Mouse (Mus musculus): ENCODE results near the gene Slc6a16. TPM values are rescaled to one million over a fixed set of nuclear protein-coding genes. Genes with fewer than 3 reads are reported as not detected.

Slc6a16 gene
- polyA plus RNA-seq, 1 experiment from 2014 or later: not detected

DNA sequence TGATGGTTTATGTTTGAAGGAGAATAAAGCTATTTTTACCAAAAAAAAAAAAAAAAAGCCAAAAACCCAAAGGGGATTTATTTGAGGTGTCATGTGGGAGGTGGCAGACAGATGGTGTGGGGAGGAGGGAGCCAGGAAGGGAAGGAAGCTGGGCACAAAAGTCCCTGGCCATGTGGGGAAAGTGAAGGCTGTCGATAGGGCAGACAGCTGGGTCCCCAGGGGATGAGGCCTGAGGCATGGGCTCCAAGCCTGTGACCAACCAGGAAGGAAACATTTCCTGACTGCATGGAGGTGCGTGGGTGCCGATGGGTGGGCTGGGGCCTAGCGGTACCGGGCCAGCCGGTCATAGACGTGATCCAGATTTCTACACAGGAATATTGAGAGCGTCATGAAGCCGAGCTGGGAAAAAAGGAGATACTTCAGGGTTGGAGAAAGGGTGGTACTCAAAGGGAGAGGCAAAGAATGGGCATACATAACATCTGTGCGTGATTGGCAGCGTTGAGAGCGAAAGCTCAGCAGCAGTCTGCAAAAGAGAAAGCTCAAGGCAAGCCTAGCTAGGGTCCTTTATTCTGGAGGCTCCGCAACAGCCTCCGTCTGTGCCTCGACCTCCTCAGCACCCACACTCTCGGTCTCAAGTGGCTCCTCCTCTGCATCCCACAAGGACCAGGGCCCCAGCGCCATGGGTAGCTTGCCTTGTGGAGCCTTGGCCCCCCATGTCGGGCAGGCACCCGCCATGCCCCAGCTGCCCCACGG is 7.1 kb upstream of the Slc6a16 start:
- Histone ChIP-seq H3K4me1 (ENCODE audit: control insufficient read depth, insufficient read depth, low read length) (peaks cover 5% of the 10 kb centered on the region), H3K9ac (replicated peaks; ENCODE audit: low read length) (peak overlapping the region; percentile 25; the same call in 1 of the 2 replicates), H3K36me3 (replicated peaks; ENCODE audit: control insufficient read depth, insufficient read depth, low read depth, low read length) (peaks cover 18% of the 10 kb centered on the region), H3K27me3 (ENCODE audit: control insufficient read depth, insufficient read depth, low read length) (peaks cover 8% of the 10 kb centered on the region), H3K4me2 (ENCODE audit: low read depth, low read length) (no peak overlapping the region), H3K4me3 (ENCODE audit: low read depth, low read length) (no peak overlapping the region), H3K27ac (replicated peaks; ENCODE audit: low read depth, low read length) (0 out of 2 replicates have a peak overlapping the region, but pooled peaks have one; percentile 8), H3K9me3 (replicated peaks; ENCODE audit: control insufficient read depth, low read length) (no peaks in the 10 kb centered on the region)
- 0 out of 2 replicates have a peak, but pooled peaks have one; percentile 3 for ATAC-seq (replicated peaks; ENCODE audit: insufficient number of reproducible peaks, low FRiP score, low TSS enrichment, low read depth)
- peak; percentile 34 for DNase-seq (ENCODE audit: low spot score)
- 28% methylated on average over 20 of the region's 20 CpGs for WGBS

GRCm38 (mm10) chr7:45234333-45234841 is 6.5 kb upstream of the Slc6a16 start:
- Histone ChIP-seq H3K27ac (replicated peaks; ENCODE audit: low read depth, low read length) (no peak overlapping the region; the same call in 1 of the 2 replicates), H3K4me3 (ENCODE audit: low read depth, low read length) (no peak overlapping the region), H3K4me2 (ENCODE audit: low read depth, low read length) (no peak overlapping the region), H3K27me3 (ENCODE audit: control insufficient read depth, insufficient read depth, low read length) (peaks cover 13% of the 10 kb centered on the region), H3K9me3 (replicated peaks; ENCODE audit: control insufficient read depth, low read length) (no peaks in the 10 kb centered on the region), H3K4me1 (ENCODE audit: control insufficient read depth, insufficient read depth, low read length) (peaks cover 5% of the 10 kb centered on the region), H3K36me3 (replicated peaks; ENCODE audit: control insufficient read depth, insufficient read depth, low read depth, low read length) (peaks cover 12% of the 10 kb centered on the region), H3K9ac (replicated peaks; ENCODE audit: low read length) (peak overlapping the region; percentile 25; the same call in 1 of the 2 replicates)
- peak; percentile 6; the same call in 1 of the 2 replicates for ATAC-seq (replicated peaks; ENCODE audit: insufficient number of reproducible peaks, low FRiP score, low TSS enrichment, low read depth)
- peak; percentile 54 for DNase-seq (ENCODE audit: low spot score)
- 9% methylated on average over 29 of the region's 29 CpGs for WGBS

DNA sequence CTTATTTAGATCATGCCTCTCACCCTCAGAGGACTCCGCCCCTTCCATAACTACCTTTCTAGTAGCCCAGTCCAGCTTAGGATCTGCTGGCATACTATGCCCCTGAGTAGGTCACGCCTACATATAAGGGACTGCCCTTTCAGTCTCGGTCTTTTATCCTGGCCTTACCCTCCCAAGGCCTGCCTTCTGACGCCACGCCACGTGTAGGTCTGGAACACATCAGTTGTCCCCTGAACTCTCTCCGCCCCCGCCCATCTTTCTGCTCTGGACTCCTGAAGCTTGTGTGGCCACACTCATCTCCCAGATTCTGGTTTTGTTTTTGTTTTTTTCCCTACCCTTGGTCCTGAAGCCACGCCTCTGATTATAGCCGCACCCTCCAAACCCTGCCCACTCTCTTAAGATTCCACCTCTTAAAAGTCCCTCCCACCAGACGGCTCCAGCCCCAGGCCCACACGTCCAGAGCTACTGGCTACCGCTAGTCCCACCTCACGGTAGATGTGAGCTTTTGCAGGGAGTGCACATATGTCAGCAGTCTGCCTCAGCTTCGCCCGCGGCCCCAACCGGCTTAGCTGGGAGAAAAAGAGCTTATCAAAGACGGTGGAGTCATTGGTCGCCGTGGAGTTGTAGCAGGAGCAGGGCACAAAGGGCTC is 5.8 kb upstream of the Slc6a16 start:
- 3% methylated on average over 21 of the region's 21 CpGs for WGBS
- Histone ChIP-seq H3K9ac (replicated peaks; ENCODE audit: low read length) (peak overlapping the region; percentile 48), H3K4me3 (ENCODE audit: low read depth, low read length) (0 out of 2 replicates have a peak overlapping the region, but pooled peaks have one; percentile 13), H3K9me3 (replicated peaks; ENCODE audit: control insufficient read depth, low read length) (no peaks in the 10 kb centered on the region), H3K4me1 (ENCODE audit: control insufficient read depth, insufficient read depth, low read length) (peaks cover 5% of the 10 kb centered on the region), H3K27me3 (ENCODE audit: control insufficient read depth, insufficient read depth, low read length) (peaks cover 13% of the 10 kb centered on the region), H3K27ac (replicated peaks; ENCODE audit: low read depth, low read length) (peak overlapping the region; percentile 65), H3K36me3 (replicated peaks; ENCODE audit: control insufficient read depth, insufficient read depth, low read depth, low read length) (peaks cover 8% of the 10 kb centered on the region), H3K4me2 (ENCODE audit: low read depth, low read length) (peak overlapping the region; percentile 22)
- DNase-seq (ENCODE audit: low spot score) (peak; percentile 80), ATAC-seq (replicated peaks; ENCODE audit: insufficient number of reproducible peaks, low FRiP score, low TSS enrichment, low read depth) (peak; percentile 76)

DNA sequence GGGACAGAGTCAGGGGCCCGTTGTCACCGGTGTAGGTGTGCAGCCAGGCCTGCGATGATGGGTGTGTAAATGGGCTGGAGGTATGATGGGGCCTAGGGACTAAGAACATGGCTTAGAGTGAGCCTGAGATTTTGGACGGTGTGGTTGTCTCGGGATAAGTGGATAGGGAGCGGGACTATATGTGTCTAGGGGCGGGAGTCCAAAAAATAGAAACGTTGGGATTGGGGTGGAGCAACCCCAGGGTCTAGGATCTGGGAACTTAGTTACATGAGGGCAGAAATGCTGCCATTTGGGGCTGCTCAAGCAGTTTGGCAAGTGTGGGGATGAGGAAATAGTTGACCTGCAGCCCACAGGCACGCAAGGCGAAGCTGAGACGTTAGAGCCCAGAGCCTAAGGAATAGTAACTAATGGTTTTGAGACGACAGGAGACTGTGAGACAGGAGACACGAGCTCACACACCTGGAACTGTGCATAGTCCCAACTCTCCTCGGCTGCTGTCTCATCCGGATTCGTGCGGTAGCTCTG is 5.2 kb upstream of the Slc6a16 start:
- ATAC-seq (replicated peaks; ENCODE audit: insufficient number of reproducible peaks, low FRiP score, low TSS enrichment, low read depth) (peak; percentile 10; the same call in 1 of the 2 replicates), DNase-seq (ENCODE audit: low spot score) (no peak)
- Histone ChIP-seq H3K27ac (replicated peaks; ENCODE audit: low read depth, low read length) (peak overlapping the region; percentile 65), H3K4me1 (ENCODE audit: control insufficient read depth, insufficient read depth, low read length) (peaks cover 5% of the 10 kb centered on the region), H3K4me2 (ENCODE audit: low read depth, low read length) (peak overlapping the region; percentile 22), H3K9ac (replicated peaks; ENCODE audit: low read length) (peak overlapping the region; percentile 48), H3K4me3 (ENCODE audit: low read depth, low read length) (0 out of 2 replicates have a peak overlapping the region, but pooled peaks have one; percentile 13), H3K9me3 (replicated peaks; ENCODE audit: control insufficient read depth, low read length) (no peaks in the 10 kb centered on the region), H3K27me3 (ENCODE audit: control insufficient read depth, insufficient read depth, low read length) (peaks cover 13% of the 10 kb centered on the region), H3K36me3 (replicated peaks; ENCODE audit: control insufficient read depth, insufficient read depth, low read depth, low read length) (peaks cover 8% of the 10 kb centered on the region)
- 26% methylated on average over 17 of the region's 17 CpGs for WGBS

GRCm38 (mm10) chr7:45237747-45238699 is 2.9 kb upstream of the Slc6a16 start:
- H3K9me3 ChIP-seq (replicated peaks; ENCODE audit: control insufficient read depth, low read length): no peaks in the 10 kb centered on the region
- no peak overlapping the region for H3K9ac ChIP-seq (replicated peaks; ENCODE audit: low read length)
- no peak for DNase-seq (ENCODE audit: low spot score)
- no peaks in the 10 kb centered on the region; the same call in 1 of the 2 replicates for H3K36me3 ChIP-seq (replicated peaks; ENCODE audit: control insufficient read depth, insufficient read depth, low read depth, low read length)
- peaks cover 13% of the 10 kb centered on the region for H3K27me3 ChIP-seq (ENCODE audit: control insufficient read depth, insufficient read depth, low read length)
- 76% methylated on average over 17 of the region's 17 CpGs for WGBS
- H3K4me1 ChIP-seq (ENCODE audit: control insufficient read depth, insufficient read depth, low read length): peaks cover 5% of the 10 kb centered on the region
- no peak overlapping the region for H3K27ac ChIP-seq (replicated peaks; ENCODE audit: low read depth, low read length)
- ATAC-seq (replicated peaks; ENCODE audit: insufficient number of reproducible peaks, low FRiP score, low TSS enrichment, low read depth): no peak
- no peak overlapping the region for H3K4me2 ChIP-seq (ENCODE audit: low read depth, low read length)
- H3K4me3 ChIP-seq (ENCODE audit: low read depth, low read length): no peak overlapping the region

DNA sequence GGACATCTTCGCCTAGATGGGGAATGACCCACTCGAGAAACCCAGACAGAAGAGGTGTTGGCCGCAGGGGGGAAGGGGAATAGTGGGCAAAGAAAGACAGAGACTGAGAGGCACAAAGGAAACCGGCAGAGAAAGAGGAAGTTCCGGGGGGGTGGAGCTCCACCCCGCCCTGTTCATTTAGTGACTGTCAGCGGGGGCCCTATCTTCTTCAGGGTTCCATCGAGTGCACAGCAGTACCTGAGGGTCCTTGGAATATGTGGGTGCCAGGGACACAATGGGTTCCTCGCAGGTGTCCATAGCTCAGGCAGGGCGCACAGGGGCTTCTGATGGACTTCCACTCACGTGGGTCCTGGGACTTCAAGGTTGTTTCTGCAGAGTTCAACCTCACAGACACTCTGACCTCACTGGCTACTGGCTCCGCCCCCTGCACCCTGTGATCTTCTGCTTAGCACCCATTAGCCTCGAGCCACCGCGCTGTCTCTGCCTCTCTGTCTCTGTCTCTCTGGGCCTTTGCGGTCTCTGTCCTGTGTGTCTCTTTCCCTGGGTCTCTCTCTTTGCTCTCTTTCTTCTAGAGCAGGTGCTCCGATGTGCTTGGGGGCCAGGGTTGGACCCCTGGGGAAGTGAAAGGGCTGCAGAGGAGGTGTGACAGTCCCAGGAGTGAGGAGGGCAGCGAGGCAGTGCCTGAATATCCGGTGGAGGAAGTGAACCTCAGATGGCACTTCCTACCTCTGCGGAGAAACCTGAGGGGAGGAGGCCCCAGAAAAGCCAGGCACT is 2.0 kb upstream of the Slc6a16 start, which contains the start of gene Cd37:
Gene Cd37 (minus strand): TSS at position 393 of the 774 bp plus-strand sequence.
- Histone ChIP-seq H3K9ac (replicated peaks; ENCODE audit: low read length) (no peak within 1 kb of the TSS), H3K4me3 (ENCODE audit: low read depth, low read length) (no peak within 1 kb of the TSS), H3K4me2 (ENCODE audit: low read depth, low read length) (no peak within 1 kb of the TSS), H3K9me3 (replicated peaks; ENCODE audit: control insufficient read depth, low read length) (no peaks in the 10 kb centered on the region), H3K36me3 (replicated peaks; ENCODE audit: control insufficient read depth, insufficient read depth, low read depth, low read length) (no peaks in the 10 kb centered on the region), H3K27ac (replicated peaks; ENCODE audit: low read depth, low read length) (no peak within 1 kb of the TSS), H3K4me1 (ENCODE audit: control insufficient read depth, insufficient read depth, low read length) (peaks cover 2% of the 10 kb centered on the region), H3K27me3 (ENCODE audit: control insufficient read depth, insufficient read depth, low read length) (peaks cover 13% of the 10 kb centered on the region)
- ATAC-seq (replicated peaks; ENCODE audit: insufficient number of reproducible peaks, low FRiP score, low TSS enrichment, low read depth): no peak
- no peak for DNase-seq (ENCODE audit: low spot score)
- WGBS: 40% methylated on average over 20 of the region's 20 CpGs

- Histone ChIP-seq H3K4me1 (ENCODE audit: control insufficient read depth, insufficient read depth, low read length) (no peaks in the 10 kb centered on the region), H3K9ac (replicated peaks; ENCODE audit: low read length) (no peak overlapping the region), H3K27me3 (ENCODE audit: control insufficient read depth, insufficient read depth, low read length) (peaks cover 13% of the 10 kb centered on the region), H3K4me3 (ENCODE audit: low read depth, low read length) (no peak overlapping the region), H3K9me3 (replicated peaks; ENCODE audit: control insufficient read depth, low read length) (no peaks in the 10 kb centered on the region), H3K4me2 (ENCODE audit: low read depth, low read length) (no peak overlapping the region), H3K36me3 (replicated peaks; ENCODE audit: control insufficient read depth, insufficient read depth, low read depth, low read length) (no peaks in the 10 kb centered on the region), H3K27ac (replicated peaks; ENCODE audit: low read depth, low read length) (no peak overlapping the region)
- no peak for DNase-seq (ENCODE audit: low spot score)
- no peak for ATAC-seq (replicated peaks; ENCODE audit: insufficient number of reproducible peaks, low FRiP score, low TSS enrichment, low read depth)
- 82% methylated on average over 7 of the region's 7 CpGs for WGBS
Observed at GRCm38 (mm10) chr7:45240109-45240508, 776 bp upstream of the Slc6a16 start.

Data from embryonic facial prominence, embryonic 11.5 days (tissue).